Mouse (Mus musculus): ENCODE measurements around the gene Gm28729. TPM values are rescaled to one million over a fixed set of nuclear protein-coding genes. Genes with fewer than 3 reads are reported as not detected.

Gene Gm28729
- polyA plus RNA-seq, 1 experiment from 2014 or later: 0.09 TPM

Other genes with a start within 250 kb of the Gm28729 start
- gene Atp1b3, start 160.8 kb downstream of the Gm28729 start, polyA plus RNA-seq (2018): 272 to 584 TPM (median 564 TPM) in 3 replicates
- gene Rnf7, start 46.6 kb downstream of the Gm28729 start, polyA plus RNA-seq (2018): 113 to 148 TPM (median 123 TPM) in 3 replicates
- gene Rasa2, start 106.4 kb upstream of the Gm28729 start, polyA plus RNA-seq (2018): 2.4 to 6.2 TPM (median 3.1 TPM) in 3 replicates
- gene Zbtb38, start 227.6 kb upstream of the Gm28729 start, polyA plus RNA-seq (2018): 11.3 to 18.9 TPM (median 18.6 TPM) in 3 replicates

Data from macrophage (primary cell).